Mouse (Mus musculus) myocyte (in vitro differentiated cells): Measurements from ENCODE around the gene Tprg. TPM values are rescaled to one million over a fixed set of nuclear protein-coding genes. Genes with fewer than 3 reads are reported as not detected.

Experiments used
- H3K27me3 ChIP-seq: one replicate; pipeline ENCODE4 v1.6.1; 2011; ENCODE audit not compliant: control insufficient read depth, insufficient read depth, insufficient read length
- H3K36me3 ChIP-seq: one replicate; pipeline ENCODE4 v1.6.1; 2011; ENCODE audit not compliant: control insufficient read depth, insufficient read depth
- H3K4me2 ChIP-seq: one replicate; pipeline ENCODE4 v1.6.1; 2011; ENCODE audit warnings: low read depth, control low read depth
- H3K4me3 ChIP-seq: one replicate; pipeline ENCODE4 v1.5.1; 2011; ENCODE audit warnings: mild to moderate bottlenecking, control low read depth, moderate library complexity
- H3K79me2 ChIP-seq: one replicate; pipeline ENCODE4 v1.6.1; 2011; ENCODE audit not compliant: control insufficient read depth, insufficient read depth
- H3ac ChIP-seq: one replicate; pipeline ENCODE4 v1.6.1; 2011; ENCODE audit not compliant: control insufficient read depth, insufficient read length
- CEBPB ChIP-seq: IDR thresholded peaks from 2 replicates; pipeline ENCODE4 v1.6.1; 2011; ENCODE audit warnings: mild to moderate bottlenecking, moderate library complexity; ENCODE audit not compliant: poor library complexity, insufficient read depth, severe bottlenecking
- E2F4 ChIP-seq: IDR thresholded peaks from one replicate; pipeline ENCODE4 v1.6.1; 2011; ENCODE audit warnings: mild to moderate bottlenecking, control low read depth, moderate library complexity; ENCODE audit not compliant: insufficient read depth
- MAX ChIP-seq: IDR thresholded peaks from one replicate; pipeline ENCODE4 v1.6.1; 2011; ENCODE audit warnings: low read depth, mild to moderate bottlenecking, control low read depth
- MYOD1 ChIP-seq, 3 experiments: IDR thresholded peaks; one replicate each; pipeline ENCODE4 v1.6.1; 2011; ENCODE audit warnings: control low read depth in 2 of 3, low read depth in 2 of 3, mild to moderate bottlenecking in 2 of 3, moderate library complexity in 1 of 3; ENCODE audit not compliant: insufficient read length in 2 of 3, control insufficient read depth in 1 of 3
- MYOG ChIP-seq, 3 experiments: IDR thresholded peaks; one replicate each; pipeline ENCODE4 v1.6.1; 2011; ENCODE audit warnings: control low read depth in 2 of 3, low read depth in 2 of 3, mild to moderate bottlenecking in 2 of 3; ENCODE audit not compliant: insufficient read length in 2 of 3, control insufficient read depth in 1 of 3, insufficient read depth in 1 of 3
- POLR2A ChIP-seq: IDR thresholded peaks from one replicate; pipeline ENCODE4 v1.6.1; 2011; ENCODE audit warnings: low read depth, mild to moderate bottlenecking, control low read depth, moderate library complexity; ENCODE audit not compliant: insufficient read length
- POLR2AphosphoS2 ChIP-seq: IDR thresholded peaks from one replicate; pipeline ENCODE4 v1.6.1; 2011; ENCODE audit warnings: low read depth, control low read depth; ENCODE audit not compliant: insufficient read length
- REST ChIP-seq: IDR thresholded peaks from one replicate; pipeline ENCODE4 v1.6.1; 2011; ENCODE audit warnings: mild to moderate bottlenecking, control low read depth, moderate library complexity; ENCODE audit not compliant: insufficient read depth, insufficient read length
- SRF ChIP-seq: IDR thresholded peaks from one replicate; pipeline ENCODE4 v1.6.1; 2011; ENCODE audit warnings: low read depth; ENCODE audit not compliant: control insufficient read depth, insufficient read length
- TCF12 ChIP-seq: IDR thresholded peaks from one replicate; pipeline ENCODE4 v1.6.1; 2011; ENCODE audit warnings: mild to moderate bottlenecking, control low read depth; ENCODE audit not compliant: poor library complexity, insufficient read depth, severe bottlenecking
- TCF3 ChIP-seq: IDR thresholded peaks from one replicate; pipeline ENCODE4 v1.6.1; 2011; ENCODE audit warnings: low read depth, control low read depth; ENCODE audit not compliant: insufficient read length
- USF1 ChIP-seq: IDR thresholded peaks from one replicate; pipeline ENCODE4 v1.6.1; 2011; ENCODE audit warnings: low read depth, mild to moderate bottlenecking, control low read depth, moderate library complexity
- polyA plus RNA-seq: library from polyadenylated mRNA; unstranded; fragments of >200 nt; fragmentation: generic; extraction: Trizol; gene quantifications from one replicate; pipeline ENCODE4 v1.2.1, GENCODE M21; 2012; ENCODE audit warnings: missing spikeins

Gene Tprg
- polyA plus RNA-seq, 1 experiment = not detected

DNA sequence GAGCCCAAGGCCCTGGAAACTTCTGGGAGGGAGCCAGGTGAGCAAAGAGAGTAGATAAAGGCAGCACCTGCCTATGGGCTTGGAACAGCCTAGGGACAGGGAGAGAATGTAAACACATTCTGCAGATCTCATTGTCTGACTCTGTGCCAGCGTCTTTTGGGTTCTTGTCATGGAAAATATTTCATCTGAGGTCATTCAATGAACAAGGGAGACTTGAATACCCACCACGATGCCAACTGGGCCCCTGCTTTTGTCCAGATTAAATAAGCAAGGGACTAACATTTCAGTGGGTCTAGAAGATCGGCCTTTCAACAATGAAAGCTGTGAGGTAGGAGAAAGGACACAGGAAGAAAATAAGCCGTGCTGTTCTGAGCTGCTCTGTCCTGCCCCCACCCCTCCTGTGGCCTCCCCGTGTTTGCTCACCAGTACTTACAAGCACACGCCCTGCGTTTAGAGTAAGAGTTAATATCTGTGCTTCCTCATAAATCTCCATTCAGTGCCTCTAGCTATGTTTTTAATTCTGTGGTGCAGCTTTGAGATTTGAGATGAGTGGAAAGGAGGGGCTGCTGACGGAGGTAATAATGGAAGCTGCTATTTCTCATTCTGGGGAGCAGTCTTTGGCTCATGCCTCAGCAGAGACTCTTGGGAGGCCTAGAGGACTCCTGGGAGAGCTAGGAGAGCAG lies 120.7 kb downstream of the Tprg start:
- no peak for TF ChIP-seq TCF3
- TF ChIP-seq MYOD1 (IDR thresholded peaks at IDR 0.05; ENCODE audit: control insufficient read depth in 1 of 3, insufficient read length in 2 of 3, low read depth in 2 of 3) = no peak
- TF ChIP-seq REST = no peak
- TF ChIP-seq MAX = no peak
- TF ChIP-seq USF1 = no peak
- TF ChIP-seq CEBPB = no peak
- TF ChIP-seq TCF12 = no peak
- no peak for TF ChIP-seq POLR2AphosphoS2
- no peak for TF ChIP-seq POLR2A
- no peak for TF ChIP-seq SRF
- H3K4me3 ChIP-seq = no peak overlapping the region
- no peaks in the 10 kb centered on the region for H3K27me3 ChIP-seq
- H3K4me2 ChIP-seq = peak overlapping the region; percentile 39
- no peaks in the 10 kb centered on the region for H3K36me3 ChIP-seq
- no peak overlapping the region for H3ac ChIP-seq
- no peaks in the 10 kb centered on the region for H3K79me2 ChIP-seq

DNA sequence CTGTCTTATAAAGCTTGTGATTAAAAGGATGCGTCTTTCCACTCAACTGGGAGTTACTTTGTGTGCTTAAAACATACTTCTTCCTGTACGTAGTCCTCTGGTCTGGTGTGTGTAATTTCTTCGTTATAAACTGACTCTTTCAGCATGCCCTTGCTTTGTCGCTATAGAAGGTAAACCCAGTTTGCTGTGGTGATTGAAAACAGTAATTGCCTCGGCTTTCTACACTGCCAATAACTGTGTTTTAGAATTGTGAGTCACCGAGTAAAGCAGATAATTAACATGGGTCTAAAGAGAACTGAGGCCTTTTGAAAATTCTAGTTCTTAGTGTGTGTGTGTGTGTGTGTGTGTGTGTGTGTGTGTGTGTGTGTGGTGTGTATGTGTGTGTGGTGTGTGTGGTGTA lies 121.4 kb downstream of the Tprg start:
- no peaks in the 10 kb centered on the region for H3K36me3 ChIP-seq
- no peaks in the 10 kb centered on the region for H3K27me3 ChIP-seq
- no peaks in the 10 kb centered on the region for H3K79me2 ChIP-seq
- H3K4me3 ChIP-seq = no peak overlapping the region
- no peak for TF ChIP-seq E2F4
- TF ChIP-seq TCF12 = no peak
- no peak for TF ChIP-seq POLR2A
- TF ChIP-seq CEBPB = no peak
- TF ChIP-seq REST = no peak
- no peak for TF ChIP-seq MYOD1 (IDR thresholded peaks at IDR 0.05; ENCODE audit: control insufficient read depth in 1 of 3, insufficient read length in 2 of 3, low read depth in 2 of 3)
- no peak for TF ChIP-seq MYOG (IDR thresholded peaks at IDR 0.05; ENCODE audit: control insufficient read depth in 1 of 3, insufficient read depth in 1 of 3, insufficient read length in 2 of 3, low read depth in 2 of 3)
- TF ChIP-seq MAX = no peak
- TF ChIP-seq POLR2AphosphoS2 = no peak
- no peak for TF ChIP-seq SRF
- TF ChIP-seq TCF3 = no peak
- no peak for TF ChIP-seq USF1
- no peak overlapping the region for H3ac ChIP-seq
- H3K4me2 ChIP-seq = peak overlapping the region; percentile 39

DNA sequence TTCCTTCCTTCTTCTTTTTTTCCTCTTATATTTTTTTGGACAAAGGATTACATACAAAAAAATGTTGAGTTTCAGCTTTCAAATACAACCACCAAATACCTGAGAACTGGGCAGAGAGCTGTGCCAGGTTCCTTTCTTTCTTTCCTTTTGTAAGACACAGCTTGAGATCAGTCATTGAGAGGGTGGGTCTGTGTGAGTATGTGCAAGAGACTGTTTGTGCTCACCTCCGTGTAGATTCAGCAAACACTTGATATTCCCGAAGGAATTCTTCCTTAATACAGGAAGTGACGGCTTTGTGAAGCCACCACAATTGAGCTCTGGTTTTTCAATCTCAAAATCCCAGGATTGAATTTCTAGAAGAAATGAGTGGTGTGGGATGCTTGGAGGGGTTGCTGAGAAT lies 124.7 kb downstream of the Tprg start:
- Histone ChIP-seq H3ac (no peak overlapping the region), H3K36me3 (no peaks in the 10 kb centered on the region), H3K27me3 (no peaks in the 10 kb centered on the region), H3K4me2 (no peak overlapping the region), H3K79me2 (no peaks in the 10 kb centered on the region), H3K4me3 (no peak overlapping the region)
- TF ChIP-seq E2F4 (no peak), USF1 (no peak), REST (no peak), POLR2A (no peak), MYOG (IDR thresholded peaks at IDR 0.05; ENCODE audit: control insufficient read depth in 1 of 3, insufficient read depth in 1 of 3, insufficient read length in 2 of 3, low read depth in 2 of 3) (no peak), POLR2AphosphoS2 (no peak), CEBPB (no peak)

DNA sequence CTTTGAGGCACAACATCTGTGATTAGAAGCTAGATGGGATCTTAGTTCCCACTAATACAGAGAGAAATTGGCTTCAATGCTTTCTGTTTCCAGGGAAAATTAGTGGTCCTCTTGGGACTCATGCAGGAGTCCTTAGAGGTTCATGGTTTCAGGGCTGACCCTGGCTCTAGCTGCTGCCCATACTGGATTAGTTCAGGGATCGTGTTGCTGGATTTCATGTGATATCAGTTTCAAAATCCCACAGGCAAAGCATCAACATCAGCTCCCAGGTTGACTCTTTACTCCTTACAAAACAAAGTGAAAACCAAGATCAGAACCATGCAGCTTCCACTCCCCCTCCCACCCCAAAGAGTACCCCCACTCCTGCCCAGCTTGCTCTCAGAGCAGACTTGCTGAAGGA lies 127.3 kb downstream of the Tprg start:
- Histone ChIP-seq H3ac (no peak overlapping the region), H3K4me3 (no peak overlapping the region), H3K79me2 (no peaks in the 10 kb centered on the region), H3K27me3 (no peaks in the 10 kb centered on the region), H3K4me2 (no peak overlapping the region), H3K36me3 (no peaks in the 10 kb centered on the region)
- TF ChIP-seq MAX (no peak), REST (no peak), SRF (no peak), TCF12 (no peak), POLR2AphosphoS2 (no peak)

DNA sequence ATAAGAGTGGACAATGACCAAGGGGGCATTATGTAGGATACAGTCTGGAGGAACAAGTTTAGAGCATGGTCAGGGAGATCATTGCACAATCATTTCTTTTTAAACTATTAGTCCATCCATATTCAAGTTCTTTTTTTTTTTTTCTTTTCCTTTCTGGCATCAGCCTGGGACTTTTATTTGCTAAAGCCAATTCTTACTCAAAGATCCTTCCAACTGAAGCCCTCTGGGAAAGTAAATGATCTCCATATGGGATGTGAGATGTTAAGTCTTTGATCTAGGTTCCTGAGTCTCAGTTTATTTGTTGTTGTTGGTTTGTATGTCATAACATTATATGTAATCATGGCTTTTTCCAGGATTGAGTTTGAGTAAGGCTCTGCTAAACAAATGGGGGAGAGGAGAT lies 128.6 kb downstream of the Tprg start:
- TF ChIP-seq MYOD1 (IDR thresholded peaks at IDR 0.05; ENCODE audit: control insufficient read depth in 1 of 3, insufficient read length in 2 of 3, low read depth in 2 of 3) = no peak
- no peak for TF ChIP-seq SRF
- TF ChIP-seq E2F4 = no peak
- TF ChIP-seq POLR2A = no peak
- TF ChIP-seq POLR2AphosphoS2 = no peak
- no peak for TF ChIP-seq USF1
- TF ChIP-seq TCF12 = no peak
- TF ChIP-seq MYOG (IDR thresholded peaks at IDR 0.05; ENCODE audit: control insufficient read depth in 1 of 3, insufficient read depth in 1 of 3, insufficient read length in 2 of 3, low read depth in 2 of 3) = no peak
- TF ChIP-seq REST = no peak
- TF ChIP-seq CEBPB = no peak
- TF ChIP-seq MAX = no peak
- TF ChIP-seq TCF3 = no peak
- no peaks in the 10 kb centered on the region for H3K27me3 ChIP-seq
- H3K4me3 ChIP-seq = no peak overlapping the region
- no peak overlapping the region for H3K4me2 ChIP-seq
- no peaks in the 10 kb centered on the region for H3K79me2 ChIP-seq
- H3K36me3 ChIP-seq = no peaks in the 10 kb centered on the region
- no peak overlapping the region for H3ac ChIP-seq
